Mouse (Mus musculus): ENCODE data around the gene Gm13275. TPM values are rescaled to one million over a fixed set of nuclear protein-coding genes. Genes with fewer than 3 reads are reported as not detected.
"Not testable (repeated sequence)": the region's sequence is repeated elsewhere in the genome, so short reads cannot be mapped to it uniquely, and the experiment has no call there.

Gm13275 gene
- polyA plus RNA-seq, 1 experiment, result not detected

GRCm38 (mm10) chr4:88805231-88805630 is 10.9 kb downstream of the Gm13275 start, which contains the start of gene Gm13288:
Gm13288 (plus strand) TSS chr4:88805531.
- not testable (repeated sequence) for H3K27ac ChIP-seq (ENCODE audit: control insufficient read depth, insufficient read depth, low read depth, low read length, poor library complexity); H3K4me1 ChIP-seq (ENCODE audit: control insufficient read depth, insufficient read depth, low read length); H3K4me3 ChIP-seq (replicated peaks; ENCODE audit: control insufficient read depth, low read depth, low read length)
- no CpG with 5 or more reads among the region's 8 CpGs for WGBS

DNA sequence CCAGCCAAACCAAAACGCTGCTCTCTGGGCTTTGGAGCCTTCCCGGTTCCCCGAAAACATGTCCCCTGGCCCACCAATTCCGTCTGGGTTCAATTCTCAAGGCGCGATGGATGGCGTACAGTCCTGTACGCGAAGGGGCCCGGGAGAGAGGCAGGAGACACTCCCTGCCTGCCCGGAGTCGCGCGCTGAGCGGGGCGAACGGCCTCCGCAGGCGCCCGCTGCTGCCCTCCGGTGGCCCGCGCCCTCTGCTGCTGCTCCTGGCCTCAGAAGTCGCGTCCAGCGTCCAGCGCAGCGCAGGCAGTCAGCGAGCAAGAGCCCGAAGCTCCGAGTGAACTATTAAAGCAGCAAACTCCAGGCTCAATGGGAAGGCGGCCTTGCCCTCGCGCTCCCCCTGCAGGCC is 11.5 kb downstream of the Gm13275 start:
- not testable (repeated sequence) for H3K4me1 ChIP-seq (ENCODE audit: control insufficient read depth, insufficient read depth, low read length); H3K27ac ChIP-seq (ENCODE audit: control insufficient read depth, insufficient read depth, low read depth, low read length, poor library complexity); H3K4me3 ChIP-seq (replicated peaks; ENCODE audit: control insufficient read depth, low read depth, low read length)
- no CpG with 5 or more reads among the region's 34 CpGs for WGBS

- TF ChIP-seq CTCF (IDR thresholded peaks at IDR 0.05; ENCODE audit: control insufficient read depth, insufficient read depth, low read length) (no peak), POLR2A (IDR thresholded peaks at IDR 0.05; ENCODE audit: borderline replicate concordance, control insufficient read depth, low read depth, low read length) (no peak)
- no peak within 1 kb of the TSS for H3K4me3 ChIP-seq (replicated peaks; ENCODE audit: control insufficient read depth, low read depth, low read length)
- H3K4me1 ChIP-seq (ENCODE audit: control insufficient read depth, insufficient read depth, low read length), result no peaks in the 10 kb centered on the region
- H3K27ac ChIP-seq (ENCODE audit: control insufficient read depth, insufficient read depth, low read depth, low read length, poor library complexity), result no peak within 1 kb of the TSS
- 55% methylated on average over 3 of the region's 3 CpGs for WGBS
These were observed 21.6 kb downstream of the Gm13275 start, which contains the start of gene Ifna7 for GRCm38 (mm10) chr4:88815928-88816327. Ifna7 (plus strand) TSS chr4:88816228.

DNA sequence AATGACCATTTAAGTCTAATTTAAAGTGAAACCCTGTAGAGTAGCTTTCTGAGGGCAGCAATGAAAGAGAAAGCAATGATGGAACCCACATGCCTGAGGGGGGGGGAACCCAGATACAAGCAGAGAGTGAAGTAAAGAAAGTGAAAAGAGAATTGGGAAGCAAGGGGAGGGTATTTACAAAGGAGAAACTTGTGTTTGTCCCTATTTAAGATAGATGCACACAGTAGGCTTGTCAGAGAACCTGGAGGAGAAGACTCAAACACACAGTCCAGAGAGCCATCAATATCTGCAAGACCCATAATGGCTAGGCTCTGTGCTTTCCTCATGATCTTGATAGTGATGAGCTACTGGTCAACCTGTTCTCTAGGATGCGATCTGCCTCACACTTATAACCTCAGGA is 25.4 kb downstream of the Gm13275 start, which contains the start of gene Ifna11:
Gene Ifna11, plus strand, starts transcription at position 301 of the 400 bp plus-strand sequence.
- TF ChIP-seq POLR2A (IDR thresholded peaks at IDR 0.05; ENCODE audit: borderline replicate concordance, control insufficient read depth, low read depth, low read length), result no peak
- no peak for TF ChIP-seq CTCF (IDR thresholded peaks at IDR 0.05; ENCODE audit: control insufficient read depth, insufficient read depth, low read length)
- Histone ChIP-seq H3K4me3 (replicated peaks; ENCODE audit: control insufficient read depth, low read depth, low read length) (no peak within 1 kb of the TSS), H3K27ac (ENCODE audit: control insufficient read depth, insufficient read depth, low read depth, low read length, poor library complexity) (no peak within 1 kb of the TSS), H3K4me1 (ENCODE audit: control insufficient read depth, insufficient read depth, low read length) (no peaks in the 10 kb centered on the region)
- 82% methylated on average over 1 of the region's 1 CpGs for WGBS

DNA sequence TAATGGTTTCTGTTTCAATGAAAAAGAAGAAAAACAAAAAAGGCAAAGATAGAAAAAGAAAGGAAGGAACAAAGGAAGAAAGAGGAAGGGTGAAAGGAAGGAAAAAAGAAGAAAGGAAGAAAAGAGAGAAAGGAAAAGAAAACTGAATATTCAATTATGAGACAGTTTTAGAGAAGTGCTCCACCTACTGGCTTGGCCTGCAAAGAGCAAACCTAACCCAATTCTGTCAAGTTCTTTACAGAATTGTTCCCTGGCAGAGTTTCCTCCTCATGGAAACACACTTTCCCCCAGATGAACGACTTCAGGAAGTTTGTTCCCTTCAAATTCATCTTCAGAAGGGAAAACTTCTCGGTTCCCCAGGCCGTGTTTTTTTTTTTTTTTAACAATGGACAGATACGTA is 28.7 kb downstream of the Gm13275 start:
- Histone ChIP-seq H3K27ac (ENCODE audit: control insufficient read depth, insufficient read depth, low read depth, low read length, poor library complexity) (no peak overlapping the region), H3K4me3 (replicated peaks; ENCODE audit: control insufficient read depth, low read depth, low read length) (no peak overlapping the region), H3K4me1 (ENCODE audit: control insufficient read depth, insufficient read depth, low read length) (no peaks in the 10 kb centered on the region)
- no peak for TF ChIP-seq POLR2A (IDR thresholded peaks at IDR 0.05; ENCODE audit: borderline replicate concordance, control insufficient read depth, low read depth, low read length)
- no peak for TF ChIP-seq CTCF (IDR thresholded peaks at IDR 0.05; ENCODE audit: control insufficient read depth, insufficient read depth, low read length)
- WGBS, result 28% methylated on average over 4 of the region's 4 CpGs

- not testable (repeated sequence) for H3K4me3 ChIP-seq (replicated peaks; ENCODE audit: control insufficient read depth, low read depth, low read length); H3K27ac ChIP-seq (ENCODE audit: control insufficient read depth, insufficient read depth, low read depth, low read length, poor library complexity); H3K4me1 ChIP-seq (ENCODE audit: control insufficient read depth, insufficient read depth, low read length)
These were observed 32.8 kb downstream of the Gm13275 start, which contains the start of gene Ifna6 for GRCm38 (mm10) chr4:88827116-88827515. Ifna6 (plus strand) TSS chr4:88827416.

DNA sequence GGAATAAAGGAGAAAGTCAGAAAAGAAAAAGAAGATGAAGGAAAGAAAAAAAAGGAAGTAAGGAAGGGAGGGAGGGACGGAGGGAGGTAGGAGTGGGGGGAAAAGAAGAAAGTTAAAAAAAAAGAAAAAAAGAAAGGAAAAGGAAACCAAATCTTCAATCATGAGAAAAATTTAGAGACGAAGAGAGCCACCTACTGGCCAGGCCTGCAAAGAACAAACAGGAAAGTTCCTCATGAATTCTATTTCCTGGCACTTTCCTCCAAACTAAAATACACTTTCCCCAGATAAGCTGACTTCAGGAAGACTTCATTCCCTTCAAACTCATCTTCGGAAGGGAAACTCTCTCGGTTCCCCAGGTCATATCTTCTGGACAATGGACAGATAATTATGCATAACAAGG is 36.2 kb downstream of the Gm13275 start:
- Histone ChIP-seq H3K4me3 (replicated peaks; ENCODE audit: control insufficient read depth, low read depth, low read length) (no peak overlapping the region), H3K4me1 (ENCODE audit: control insufficient read depth, insufficient read depth, low read length) (no peaks in the 10 kb centered on the region), H3K27ac (ENCODE audit: control insufficient read depth, insufficient read depth, low read depth, low read length, poor library complexity) (no peak overlapping the region)
- TF ChIP-seq POLR2A (IDR thresholded peaks at IDR 0.05; ENCODE audit: borderline replicate concordance, control insufficient read depth, low read depth, low read length) (no peak), CTCF (IDR thresholded peaks at IDR 0.05; ENCODE audit: control insufficient read depth, insufficient read depth, low read length) (no peak)
- 26% methylated on average over 4 of the region's 4 CpGs for WGBS

- not testable (repeated sequence) for H3K27ac ChIP-seq (ENCODE audit: control insufficient read depth, insufficient read depth, low read depth, low read length, poor library complexity); H3K4me3 ChIP-seq (replicated peaks; ENCODE audit: control insufficient read depth, low read depth, low read length); H3K4me1 ChIP-seq (ENCODE audit: control insufficient read depth, insufficient read depth, low read length)
- WGBS, result 81% methylated on average over 1 of the region's 1 CpGs
These were observed 40.9 kb downstream of the Gm13275 start, which contains the start of gene Ifna5 for GRCm38 (mm10) chr4:88835225-88835624. Ifna5 (plus strand) TSS chr4:88835525.

- H3K4me1 ChIP-seq (ENCODE audit: control insufficient read depth, insufficient read depth, low read length), result no peaks in the 10 kb centered on the region
- TF ChIP-seq CTCF (IDR thresholded peaks at IDR 0.05; ENCODE audit: control insufficient read depth, insufficient read depth, low read length) (no peak), POLR2A (IDR thresholded peaks at IDR 0.05; ENCODE audit: borderline replicate concordance, control insufficient read depth, low read depth, low read length) (no peak)
- no peak overlapping the region for H3K4me3 ChIP-seq (replicated peaks; ENCODE audit: control insufficient read depth, low read depth, low read length)
- H3K27ac ChIP-seq (ENCODE audit: control insufficient read depth, insufficient read depth, low read depth, low read length, poor library complexity), result no peak overlapping the region
- WGBS, result 36% methylated on average over 3 of the region's 3 CpGs
These were observed 44.5 kb downstream of the Gm13275 start for GRCm38 (mm10) chr4:88838828-88839227.
